Mouse (Mus musculus) CH12.LX (cell line): Measurements from ENCODE around the gene Fgfr2. TPM values are rescaled to one million over a fixed set of nuclear protein-coding genes. Genes with fewer than 3 reads are reported as not detected.

ENCODE experiments used
- DNase-seq: peaks from one replicate; pipeline ENCODE4 v3.0.0-alpha.2; 2013; ENCODE audit errors: extremely low read depth
- H3K27ac ChIP-seq: 2 replicates; pipeline ENCODE4 v1.5.1; 2012; ENCODE audit warnings: low read depth, mild to moderate bottlenecking, control low read depth, moderate library complexity; ENCODE audit not compliant: insufficient read depth
- H3K27me3 ChIP-seq: replicated peaks from 2 replicates; pipeline ENCODE3; 2012; ENCODE audit warnings: inconsistent platforms
- H3K36me3 ChIP-seq, 2 experiments: replicated peaks in 1 of 2; 2 replicates each; pipeline versions ENCODE3 to v1.6.1; 2012; ENCODE audit warnings: inconsistent platforms in 1 of 2, low read length in 1 of 2, mild to moderate bottlenecking in 1 of 2, mixed read lengths in 1 of 2, moderate library complexity in 1 of 2; ENCODE audit not compliant: control insufficient read depth in 1 of 2, insufficient read depth in 1 of 2
- H3K4me1 ChIP-seq, 2 experiments: 2 replicates each; pipeline ENCODE4 v1.6.1; 2012; ENCODE audit warnings: inconsistent platforms in 1 of 2, moderate library complexity in 1 of 2; ENCODE audit not compliant: insufficient read depth in 2 of 2, control insufficient read depth in 1 of 2
- H3K4me2 ChIP-seq: 2 replicates; pipeline ENCODE4 v1.6.1; 2012; ENCODE audit warnings: low read depth, mild to moderate bottlenecking, control low read depth; ENCODE audit not compliant: poor library complexity, insufficient read depth, severe bottlenecking
- H3K4me3 ChIP-seq, 3 experiments: fragments of 150-350 bp in 1 of 3; sonication (generic) in 1 of 3; replicated peaks in 1 of 3; 2 replicates each; pipeline versions ENCODE3 to v1.5.1; 2011 to 2012; ENCODE audit warnings: low read depth in 2 of 3, low read length in 2 of 3, mild to moderate bottlenecking in 2 of 3, moderate library complexity in 2 of 3, control low read depth in 1 of 3, improper control_type of control experiment in 1 of 3, inconsistent platforms in 1 of 3, mixed read lengths in 1 of 3; ENCODE audit not compliant: poor library complexity in 1 of 3
- H3K79me2 ChIP-seq: replicated peaks from 2 replicates; pipeline ENCODE4 v1.6.1; 2012; ENCODE audit warnings: mild to moderate bottlenecking, moderate library complexity; ENCODE audit not compliant: control insufficient read depth, poor library complexity, insufficient read depth, severe bottlenecking; ENCODE audit errors: extremely low read depth
- H3K9ac ChIP-seq: 2 replicates; pipeline ENCODE4 v1.6.1; 2012; ENCODE audit warnings: low read depth, mild to moderate bottlenecking, control low read depth, moderate library complexity; ENCODE audit not compliant: insufficient read depth
- H3K9me3 ChIP-seq: replicated peaks from 2 replicates; pipeline ENCODE3; 2012; ENCODE audit warnings: low read length, inconsistent platforms, mixed read lengths
- BHLHE40 ChIP-seq: IDR thresholded peaks from 2 replicates; pipeline ENCODE4 v1.6.1; 2011; ENCODE audit warnings: mild to moderate bottlenecking, low read depth, low read length, improper control_type of control experiment
- CHD1 ChIP-seq: IDR thresholded peaks from 2 replicates; pipeline ENCODE4 v1.6.1; 2012; ENCODE audit warnings: low read depth, low read length, improper control_type of control experiment, inconsistent platforms
- CTCF ChIP-seq, 2 experiments: IDR thresholded peaks in 1 of 2; conservative IDR thresholded peaks in 1 of 2; 2 replicates each; pipeline ENCODE4 v1.5.1; 2011 to 2012; ENCODE audit warnings: low read depth in 2 of 2, low read length in 2 of 2, improper control_type of control experiment in 1 of 2, inconsistent platforms in 1 of 2, mild to moderate bottlenecking in 1 of 2, moderate library complexity in 1 of 2
- E2F4 ChIP-seq: IDR thresholded peaks from 2 replicates; pipeline ENCODE4 v1.6.1; 2011; ENCODE audit warnings: low read depth, low read length, improper control_type of control experiment; ENCODE audit not compliant: insufficient replicate concordance
- ELF1 ChIP-seq: IDR thresholded peaks from 2 replicates; pipeline ENCODE4 v1.6.1; 2014; ENCODE audit warnings: low read depth, mild to moderate bottlenecking, inconsistent platforms, low read length, improper control_type of control experiment
- EP300 ChIP-seq: IDR thresholded peaks from 2 replicates; pipeline ENCODE4 v1.6.1; 2011; ENCODE audit warnings: low read length, improper control_type of control experiment
- HCFC1 ChIP-seq: IDR thresholded peaks from 2 replicates; pipeline ENCODE4 v1.6.1; 2012; ENCODE audit warnings: low read depth, mild to moderate bottlenecking, inconsistent platforms, low read length, improper control_type of control experiment
- IRF4 ChIP-seq: IDR thresholded peaks from 2 replicates; pipeline ENCODE4 v1.6.1; 2014; ENCODE audit warnings: low read depth, mild to moderate bottlenecking, inconsistent platforms, low read length, improper control_type of control experiment
- JUN ChIP-seq: IDR thresholded peaks from 2 replicates; pipeline ENCODE4 v1.6.1; 2011; ENCODE audit warnings: low read depth, mild to moderate bottlenecking, low read length, improper control_type of control experiment, moderate library complexity; ENCODE audit not compliant: insufficient read depth
- KAT2A ChIP-seq: IDR thresholded peaks from 2 replicates; pipeline ENCODE4 v1.6.1; 2012; ENCODE audit warnings: low read length, improper control_type of control experiment, inconsistent platforms; ENCODE audit not compliant: insufficient replicate concordance
- MAX ChIP-seq: IDR thresholded peaks from 2 replicates; pipeline ENCODE4 v1.6.1; 2011; ENCODE audit warnings: low read length, improper control_type of control experiment
- MAZ ChIP-seq: IDR thresholded peaks from 2 replicates; pipeline ENCODE4 v1.6.1; 2012; ENCODE audit warnings: low read depth, mild to moderate bottlenecking, inconsistent platforms, low read length, improper control_type of control experiment, moderate library complexity
- MEF2A ChIP-seq: IDR thresholded peaks from 2 replicates; pipeline ENCODE4 v1.6.1; 2014; ENCODE audit warnings: low read depth, mild to moderate bottlenecking, inconsistent platforms, low read length, improper control_type of control experiment, borderline replicate concordance
- NELFE ChIP-seq: IDR thresholded peaks from 2 replicates; pipeline ENCODE4 v1.6.1; 2011; ENCODE audit warnings: low read depth, low read length, improper control_type of control experiment
- SIN3A ChIP-seq: IDR thresholded peaks from 2 replicates; pipeline ENCODE4 v1.6.1; 2012; ENCODE audit warnings: low read length, improper control_type of control experiment, inconsistent platforms
- TBP ChIP-seq: conservative IDR thresholded peaks from 2 replicates; pipeline ENCODE4 v1.6.1; 2011; ENCODE audit warnings: low read depth, low read length, improper control_type of control experiment
- TCF12 ChIP-seq: IDR thresholded peaks from 2 replicates; pipeline ENCODE4 v1.6.1; 2014; ENCODE audit warnings: low read depth, mild to moderate bottlenecking, inconsistent platforms, low read length, improper control_type of control experiment
- USF2 ChIP-seq: conservative IDR thresholded peaks from 2 replicates; pipeline ENCODE4 v1.6.1; 2011; ENCODE audit warnings: low read depth, low read length, improper control_type of control experiment
- ZKSCAN1 ChIP-seq: IDR thresholded peaks from 2 replicates; pipeline ENCODE4 v1.6.1; 2012; ENCODE audit warnings: low read depth, inconsistent platforms, low read length, improper control_type of control experiment, borderline replicate concordance
- ZNF384 ChIP-seq: IDR thresholded peaks from 2 replicates; pipeline ENCODE4 v1.6.1; 2012; ENCODE audit warnings: low read depth, low read length, improper control_type of control experiment, inconsistent platforms
- dilution Hi-C: fragments of 300-500 bp; cut with MboI; formaldehyde crosslinking; loops from 2 replicates; pipeline ENCODE4 v1.14.3; 2020; ENCODE audit warnings: low sequenced_read_pairs; ENCODE audit not compliant: extremely low pct_unique_long_range_greater_than_20kb, extremely low pct_ligation_motif_present
- in situ Hi-C: fragments of 300-500 bp; cut with MboI; formaldehyde crosslinking; loops from 3 replicates; pipeline ENCODE4 v1.14.3; 2019; ENCODE audit warnings: low sequenced_read_pairs, low pct_ligation_motif_present, low pct_unique_long_range_greater_than_20kb, mixed read lengths
- polyA plus RNA-seq: library from polyadenylated mRNA; unstranded; fragments of >175 nt; gene quantifications from 2 replicates; pipeline ENCODE4 v1.2.1, GENCODE M21; 2012; ENCODE audit warnings: low read depth; ENCODE audit not compliant: insufficient read length
- total RNA-seq, 2 experiments: library from RNA; depleted of rRNA; stranded (reverse); fragments of 300-350 nt in 1 of 2; fragments of >200 nt in 1 of 2; gene quantifications; 2 replicates each; pipeline ENCODE4 v1.2.3; 2012 to 2014

The Fgfr2 gene
- total and polyA plus RNA-seq, 3 experiments: not detected

DNA sequence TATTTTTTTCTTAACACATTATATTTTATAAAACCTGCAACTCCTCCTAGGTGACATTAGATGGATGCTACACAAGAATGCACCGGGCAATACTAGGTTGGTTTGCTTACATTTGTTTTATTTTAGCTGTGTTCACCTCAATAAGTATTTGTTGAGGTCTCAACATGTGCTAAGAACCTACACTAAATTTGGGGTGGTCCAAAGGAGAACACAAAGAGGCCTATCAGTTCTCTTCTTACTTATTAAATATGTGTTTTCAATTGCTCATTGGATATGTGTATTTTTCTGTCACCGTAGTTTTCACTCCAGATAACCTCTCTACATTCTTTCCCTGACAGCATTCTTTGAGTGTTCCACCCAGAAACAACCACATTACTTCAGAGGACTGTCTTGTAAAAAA, 1565.4 kb downstream of the Fgfr2 start:
- dilution Hi-C loops: no loop called here
- H3K27me3 ChIP-seq: peaks cover 26% of the 10 kb centered on the region

DNA sequence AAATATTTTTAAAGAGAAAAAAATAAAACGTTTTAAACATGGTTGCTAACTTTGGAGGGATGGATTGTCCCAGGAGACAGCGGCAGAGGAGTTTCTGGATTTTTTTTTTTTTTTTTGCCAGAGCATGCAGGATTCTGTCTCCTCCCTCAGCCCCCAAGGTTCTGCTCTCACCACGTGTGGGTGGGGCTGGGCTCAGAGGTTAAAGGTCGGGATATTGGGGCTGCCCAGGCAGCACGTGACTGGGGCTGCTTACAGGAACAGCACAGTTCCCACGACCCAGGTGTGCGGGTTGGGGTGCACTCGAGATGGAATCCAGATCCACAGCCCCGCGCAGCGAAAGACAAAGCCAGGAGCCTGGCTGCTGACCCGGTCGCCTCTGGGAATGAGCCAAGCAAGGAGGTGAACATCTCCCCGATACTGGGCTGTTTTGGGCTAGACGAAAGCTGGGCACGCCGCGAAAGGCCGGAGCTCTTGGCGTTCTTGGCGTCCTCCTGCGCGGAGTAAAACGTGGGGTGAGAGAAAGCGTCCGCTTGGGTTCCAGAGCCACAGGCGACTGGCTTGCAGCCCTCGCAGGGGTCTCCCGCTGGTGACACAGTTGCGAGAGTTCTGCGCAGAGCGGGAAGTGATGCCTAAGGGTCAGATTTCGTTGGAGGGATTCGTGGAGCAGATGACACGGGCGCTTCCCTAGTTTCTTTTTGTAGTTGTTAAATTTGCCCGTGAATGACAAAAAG, 1566.4 kb downstream of the Fgfr2 start:
- Histone ChIP-seq H3K9me3 (no peaks in the 10 kb centered on the region), H3K4me2 (0 out of 2 replicates have a peak overlapping the region, but pooled peaks have one; percentile 54), H3K36me3 (peaks cover 3 to 5% of the 10 kb centered on the region in 2 experiments), H3K27ac (no peak overlapping the region), H3K27me3 (peaks cover 36% of the 10 kb centered on the region), H3K4me3 (no peak overlapping the region), H3K9ac (no peak overlapping the region), H3K79me2 (peaks cover 12% of the 10 kb centered on the region), H3K4me1 (peaks cover 2 to 22% of the 10 kb centered on the region in 2 experiments; a peak in 3 of 4 replicates)
- in situ Hi-C loops: no loop called here
- dilution Hi-C loops: no loop called here
- TF ChIP-seq BHLHE40: 0 out of 2 replicates have a peak, but pooled peaks have one; percentile 11
- TF ChIP-seq ZNF384: no peak
- no peak for DNase-seq

More for the DNA sequence above, 1565.4 kb downstream of the Fgfr2 start:
- Histone ChIP-seq H3K36me3 (peaks cover 12 to 15% of the 10 kb centered on the region in 2 experiments), H3K79me2 (peaks cover 21% of the 10 kb centered on the region), H3K4me3 (no peak overlapping the region), H3K4me1 (peaks cover 2 to 27% of the 10 kb centered on the region in 2 experiments; a peak in 3 of 4 replicates), H3K4me2 (no peak overlapping the region), H3K9ac (no peak overlapping the region), H3K9me3 (no peaks in the 10 kb centered on the region), H3K27ac (no peak overlapping the region)
- DNase-seq: no peak
- in situ Hi-C loops: no loop called here
- TF ChIP-seq NELFE (no peak), MAX (no peak), CTCF (conservative IDR thresholded peaks at IDR 0.05 in 1 of 2, IDR thresholded peaks at IDR 0.05 in 1 of 2; ENCODE audit: low read depth in 2 of 2, low read length in 2 of 2) (no peak), MEF2A (no peak), IRF4 (no peak), TBP (no peak), BHLHE40 (no peak), JUN (no peak), ELF1 (no peak), CHD1 (no peak), ZKSCAN1 (no peak), SIN3A (no peak), HCFC1 (no peak), E2F4 (no peak), MAZ (no peak), KAT2A (no peak), EP300 (no peak), TCF12 (no peak), USF2 (no peak)
